Mouse (Mus musculus) liver, postnatal 0 days (tissue): ENCODE data around the gene Kmt2c.

Source experiments
- CTCF ChIP-seq: sonication (generic); IDR thresholded peaks from 2 replicates; pipeline ENCODE4 v1.5.1; 2016; ENCODE audit warnings: antibody characterized with exemption, low read depth
- EP300 ChIP-seq: IDR thresholded peaks from 2 replicates; pipeline ENCODE4 v1.6.1; 2016; ENCODE audit warnings: antibody characterized with exemption, low read depth, mild to moderate bottlenecking

DNA sequence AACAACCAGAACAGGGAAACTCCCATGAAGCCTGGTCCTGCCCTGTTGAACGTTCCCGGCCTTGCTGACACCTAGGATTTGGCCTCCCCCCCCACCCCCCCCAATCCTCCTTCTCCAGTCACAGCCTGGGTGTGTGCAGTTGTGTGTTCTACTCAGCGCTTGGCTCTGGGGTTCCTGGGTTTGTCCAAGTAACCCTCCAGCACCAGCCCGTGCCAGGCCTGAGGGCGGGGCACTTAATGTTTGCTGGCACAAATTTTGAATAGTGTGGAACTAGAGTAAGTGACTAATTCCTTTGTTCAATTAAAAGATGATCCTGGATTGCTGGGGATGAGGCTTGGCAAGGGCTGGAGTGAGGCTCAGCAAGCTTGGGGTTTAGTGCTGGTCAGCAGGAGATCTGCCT is 46.0 kb upstream of the Kmt2c start:
- TF ChIP-seq EP300 (no peak), CTCF (no peak)
